Mouse (Mus musculus): Measurements from ENCODE around the gene Btd. TPM values are rescaled to one million over a fixed set of nuclear protein-coding genes. Genes with fewer than 3 reads are reported as not detected.

Gene Btd
- polyA plus RNA-seq, 1 experiment from 2014 or later = 12.7 TPM

- H3K27me3 ChIP-seq = no peaks in the 10 kb centered on the region
- no peak overlapping the region for H3K27ac ChIP-seq
- no peak overlapping the region for H3K4me2 ChIP-seq
- 93% methylated on average over 9 of the region's 9 CpGs for WGBS
- H3K4me1 ChIP-seq = no peaks in the 10 kb centered on the region
- H3K4me3 ChIP-seq = no peak overlapping the region
- ATAC-seq = no peak
- no peak overlapping the region for H3K9ac ChIP-seq
- no peaks in the 10 kb centered on the region for H3K9me3 ChIP-seq (replicated peaks)
- no peaks in the 10 kb centered on the region for H3K36me3 ChIP-seq (ENCODE audit: poor library complexity, severe bottlenecking)
Observed at GRCm38 (mm10) chr14:31617204-31617603, 23.6 kb upstream of the Btd start.

- Histone ChIP-seq H3K9ac (no peak overlapping the region), H3K4me2 (no peak overlapping the region), H3K27ac (no peak overlapping the region), H3K27me3 (no peaks in the 10 kb centered on the region), H3K9me3 (replicated peaks) (no peaks in the 10 kb centered on the region), H3K36me3 (ENCODE audit: poor library complexity, severe bottlenecking) (no peaks in the 10 kb centered on the region), H3K4me1 (no peaks in the 10 kb centered on the region), H3K4me3 (no peak overlapping the region)
- WGBS = 88% methylated on average over 3 of the region's 3 CpGs
- no peak for ATAC-seq
Observed at GRCm38 (mm10) chr14:31617997-31618396, 22.8 kb upstream of the Btd start.

DNA sequence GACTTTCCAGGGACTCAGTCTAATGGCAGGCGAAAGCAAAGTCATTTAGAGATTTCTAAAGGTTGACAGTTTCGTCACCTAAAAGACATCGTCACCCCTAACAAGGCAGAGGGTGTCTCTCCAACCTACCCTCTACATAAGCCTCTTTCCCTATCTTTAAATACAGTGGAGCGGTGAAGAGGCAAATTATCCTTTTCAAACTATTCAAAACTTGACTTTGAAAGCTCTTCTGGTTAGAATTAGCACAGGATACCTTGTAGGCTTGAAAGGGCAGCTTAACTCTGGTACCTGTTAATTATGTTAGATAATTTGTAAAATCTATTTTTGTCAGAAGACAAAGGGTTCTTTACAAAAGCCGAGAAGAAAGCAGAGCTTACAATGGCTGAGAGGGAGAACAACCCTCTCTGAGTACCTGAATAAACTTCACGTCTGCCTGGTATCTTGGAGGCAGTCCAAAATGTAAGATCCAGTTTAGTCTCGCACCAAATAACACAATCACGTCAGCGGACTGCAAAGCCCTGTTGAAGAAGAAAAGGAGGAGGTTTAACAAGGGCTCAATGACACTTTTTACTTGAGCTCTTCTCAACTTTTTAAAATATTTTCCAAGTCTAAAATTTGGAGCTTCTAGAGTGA lies 20.1 kb upstream of the Btd start:
- Histone ChIP-seq H3K27me3 (no peaks in the 10 kb centered on the region), H3K9ac (no peak overlapping the region), H3K27ac (no peak overlapping the region), H3K9me3 (replicated peaks) (no peaks in the 10 kb centered on the region), H3K36me3 (ENCODE audit: poor library complexity, severe bottlenecking) (no peaks in the 10 kb centered on the region), H3K4me3 (no peak overlapping the region), H3K4me2 (no peak overlapping the region), H3K4me1 (no peaks in the 10 kb centered on the region)
- 41% methylated on average over 9 of the region's 9 CpGs for WGBS
- ATAC-seq = no peak

DNA sequence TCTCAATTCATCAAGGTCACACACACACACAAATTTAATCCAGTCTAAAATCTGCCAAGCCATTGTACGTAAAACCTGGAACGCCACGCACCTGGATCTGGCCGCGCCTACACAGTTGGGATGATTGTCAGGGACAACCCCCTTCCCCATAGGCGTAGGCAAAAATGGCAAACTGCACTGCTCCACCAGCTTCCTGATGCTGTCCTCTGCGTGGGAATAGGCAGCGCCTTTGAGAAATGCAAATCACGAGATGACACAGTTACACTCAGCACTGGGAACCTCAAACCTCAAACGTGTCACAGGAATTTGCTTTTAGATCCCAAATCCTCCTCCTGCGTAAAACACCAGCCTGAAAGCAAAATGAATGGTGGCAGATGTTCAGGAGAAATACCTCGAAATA lies 18.1 kb upstream of the Btd start:
- 88% methylated on average over 12 of the region's 12 CpGs for WGBS
- no peaks in the 10 kb centered on the region for H3K9me3 ChIP-seq (replicated peaks)
- H3K36me3 ChIP-seq (ENCODE audit: poor library complexity, severe bottlenecking) = no peaks in the 10 kb centered on the region
- no peak overlapping the region for H3K4me2 ChIP-seq
- no peak overlapping the region for H3K4me3 ChIP-seq
- H3K27me3 ChIP-seq = no peaks in the 10 kb centered on the region
- no peaks in the 10 kb centered on the region for H3K4me1 ChIP-seq
- no peak for ATAC-seq
- no peak overlapping the region for H3K9ac ChIP-seq
- no peak overlapping the region for H3K27ac ChIP-seq

GRCm38 (mm10) chr14:31630677-31631076 lies 10.2 kb upstream of the Btd start:
- no peaks in the 10 kb centered on the region for H3K4me1 ChIP-seq
- H3K9ac ChIP-seq = no peak overlapping the region
- no peak overlapping the region for H3K4me2 ChIP-seq
- H3K36me3 ChIP-seq (ENCODE audit: poor library complexity, severe bottlenecking) = no peaks in the 10 kb centered on the region
- no peaks in the 10 kb centered on the region for H3K27me3 ChIP-seq
- WGBS = 25% methylated on average over 7 of the region's 7 CpGs
- 0 out of 2 replicates have a peak, but pooled peaks have one; percentile 58 for ATAC-seq
- H3K4me3 ChIP-seq = no peak overlapping the region
- no peaks in the 10 kb centered on the region for H3K9me3 ChIP-seq (replicated peaks)
- no peak overlapping the region for H3K27ac ChIP-seq

GRCm38 (mm10) chr14:31640346-31640889 lies 410 bp upstream of the Btd start, which contains the start of gene Gm49387:
Gene Gm49387, minus strand, starts transcription at chr14:31640878.
- H3K4me2 ChIP-seq = peak within 1 kb of the TSS; percentile 94
- peak within 1 kb of the TSS; percentile 59; the same call in 1 of the 2 replicates for H3K27ac ChIP-seq
- 1% methylated on average over 26 of the region's 26 CpGs for WGBS
- H3K9ac ChIP-seq = peak within 1 kb of the TSS; percentile 71
- H3K4me1 ChIP-seq = peaks cover 16% of the 10 kb centered on the region
- peak within 1 kb of the TSS; percentile 65 for H3K4me3 ChIP-seq
- no peaks in the 10 kb centered on the region for H3K27me3 ChIP-seq
- peak; percentile 56 for ATAC-seq
- H3K36me3 ChIP-seq (ENCODE audit: poor library complexity, severe bottlenecking) = no peaks in the 10 kb centered on the region
- H3K9me3 ChIP-seq (replicated peaks) = no peaks in the 10 kb centered on the region

- no peak overlapping the region for H3K27ac ChIP-seq
- no peaks in the 10 kb centered on the region for H3K27me3 ChIP-seq
- H3K9ac ChIP-seq = peak overlapping the region; percentile 71
- peaks cover 16% of the 10 kb centered on the region for H3K4me1 ChIP-seq
- no peaks in the 10 kb centered on the region for H3K36me3 ChIP-seq (ENCODE audit: poor library complexity, severe bottlenecking)
- peak overlapping the region; percentile 65 for H3K4me3 ChIP-seq
- WGBS = 72% methylated on average over 9 of the region's 9 CpGs
- no peak for ATAC-seq
- H3K9me3 ChIP-seq (replicated peaks) = no peaks in the 10 kb centered on the region
- peak overlapping the region; percentile 94 for H3K4me2 ChIP-seq
Observed at GRCm38 (mm10) chr14:31641506-31642155, 803 bp downstream of the Btd start.

- H3K9ac ChIP-seq = no peak overlapping the region
- no peak overlapping the region for H3K4me2 ChIP-seq
- 90% methylated on average over 5 of the region's 5 CpGs for WGBS
- no peak for ATAC-seq
- no peak overlapping the region for H3K4me3 ChIP-seq
- H3K4me1 ChIP-seq = peaks cover 16% of the 10 kb centered on the region
- H3K27ac ChIP-seq = no peak overlapping the region
- H3K27me3 ChIP-seq = no peaks in the 10 kb centered on the region
- H3K36me3 ChIP-seq (ENCODE audit: poor library complexity, severe bottlenecking) = no peaks in the 10 kb centered on the region
- H3K9me3 ChIP-seq (replicated peaks) = no peaks in the 10 kb centered on the region
Observed at GRCm38 (mm10) chr14:31644183-31644830, 3.5 kb downstream of the Btd start.

- no peak overlapping the region for H3K9ac ChIP-seq
Observed at GRCm38 (mm10) chr14:31644931-31645547, 4.2 kb downstream of the Btd start.

DNA sequence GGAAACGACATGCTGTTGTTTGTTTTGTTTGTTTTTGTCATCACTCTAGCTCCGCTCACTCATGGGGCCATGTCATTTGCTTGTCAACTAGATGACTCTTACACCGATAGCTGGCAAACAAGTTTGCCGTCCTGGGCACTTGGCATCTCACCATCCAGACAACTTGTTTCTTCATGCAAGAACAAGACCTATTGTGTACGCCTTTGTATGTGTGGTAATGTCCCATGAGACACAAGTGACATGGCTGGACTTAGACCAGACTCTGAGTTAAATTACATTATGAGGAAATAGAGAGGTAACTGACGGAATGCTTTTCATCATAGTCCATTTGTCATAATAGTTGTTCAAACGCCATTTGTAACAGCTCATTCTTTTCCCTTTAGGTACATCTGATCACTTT lies 5.1 kb downstream of the Btd start:
- no peak for ATAC-seq
- no peak overlapping the region for H3K4me2 ChIP-seq

More at GRCm38 (mm10) chr14:31644931-31645547, 4.2 kb downstream of the Btd start:
- Histone ChIP-seq H3K9me3 (replicated peaks) (no peaks in the 10 kb centered on the region), H3K27me3 (no peaks in the 10 kb centered on the region), H3K4me1 (peaks cover 14% of the 10 kb centered on the region), H3K4me2 (no peak overlapping the region), H3K4me3 (no peak overlapping the region), H3K36me3 (ENCODE audit: poor library complexity, severe bottlenecking) (no peaks in the 10 kb centered on the region), H3K27ac (no peak overlapping the region)
- 70% methylated on average over 3 of the region's 3 CpGs for WGBS
- ATAC-seq = no peak

DNA sequence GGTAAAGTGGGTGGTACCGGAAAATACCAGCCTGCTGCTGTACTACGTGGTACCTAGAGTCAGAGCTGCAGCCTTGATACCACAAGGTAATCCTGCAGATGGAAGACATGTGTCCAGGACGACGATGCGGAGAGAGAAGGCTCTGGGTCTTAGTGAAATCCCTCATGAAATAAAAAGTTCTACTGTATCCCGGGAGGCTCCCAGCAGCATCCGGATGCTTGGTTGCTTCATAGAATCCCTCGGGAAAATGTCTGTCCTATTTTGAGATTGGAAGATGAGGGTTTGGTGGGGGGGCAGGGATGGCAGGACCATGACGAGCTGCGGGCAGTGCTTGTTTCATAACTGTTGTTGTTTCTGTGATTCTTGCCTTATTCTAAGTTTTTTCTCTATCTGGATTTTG lies 7.2 kb downstream of the Btd start:
- Histone ChIP-seq H3K27ac (no peak overlapping the region), H3K9me3 (replicated peaks) (no peaks in the 10 kb centered on the region), H3K36me3 (ENCODE audit: poor library complexity, severe bottlenecking) (no peaks in the 10 kb centered on the region), H3K4me2 (no peak overlapping the region), H3K27me3 (no peaks in the 10 kb centered on the region), H3K4me3 (no peak overlapping the region), H3K9ac (no peak overlapping the region), H3K4me1 (no peaks in the 10 kb centered on the region)
- 94% methylated on average over 10 of the region's 10 CpGs for WGBS
- no peak for ATAC-seq

More for the DNA sequence above, 5.1 kb downstream of the Btd start:
- no peaks in the 10 kb centered on the region for H3K36me3 ChIP-seq (ENCODE audit: poor library complexity, severe bottlenecking)
- peaks cover 9% of the 10 kb centered on the region for H3K4me1 ChIP-seq
- H3K9me3 ChIP-seq (replicated peaks) = no peaks in the 10 kb centered on the region
- no peak overlapping the region for H3K9ac ChIP-seq
- H3K27ac ChIP-seq = no peak overlapping the region
- no peak overlapping the region for H3K4me3 ChIP-seq
- WGBS = 92% methylated on average over 7 of the region's 7 CpGs
- H3K27me3 ChIP-seq = no peaks in the 10 kb centered on the region

- no peak for ATAC-seq
- H3K9ac ChIP-seq = no peak overlapping the region
- WGBS = 95% methylated on average over 3 of the region's 3 CpGs
- no peaks in the 10 kb centered on the region for H3K36me3 ChIP-seq (ENCODE audit: poor library complexity, severe bottlenecking)
- no peak overlapping the region for H3K4me2 ChIP-seq
- H3K27me3 ChIP-seq = no peaks in the 10 kb centered on the region
- H3K4me1 ChIP-seq = no peaks in the 10 kb centered on the region
- no peaks in the 10 kb centered on the region for H3K9me3 ChIP-seq (replicated peaks)
- no peak overlapping the region for H3K27ac ChIP-seq
- no peak overlapping the region for H3K4me3 ChIP-seq
Observed at GRCm38 (mm10) chr14:31650347-31650746, 9.5 kb downstream of the Btd start.
